Mouse (Mus musculus): ENCODE data around the gene Dnmt1. TPM values are rescaled to one million over a fixed set of nuclear protein-coding genes. Genes with fewer than 3 reads are reported as not detected.

Gene Dnmt1
- total RNA-seq, 1 experiment from 2014 or later, result 44.6 TPM

GRCm38 (mm10) chr9:20979181-20979580, 19.5 kb upstream of the Dnmt1 start:
- no peak for ATAC-seq (replicated peaks; ENCODE audit: insufficient number of reproducible peaks, low FRiP score, low TSS enrichment, poor library complexity, severe bottlenecking)

GRCm38 (mm10) chr9:20978409-20979095, 18.9 kb upstream of the Dnmt1 start:
- no peak for ATAC-seq (replicated peaks; ENCODE audit: insufficient number of reproducible peaks, low FRiP score, low TSS enrichment, poor library complexity, severe bottlenecking)

- no peak for ATAC-seq (replicated peaks; ENCODE audit: insufficient number of reproducible peaks, low FRiP score, low TSS enrichment, poor library complexity, severe bottlenecking)
Measured at GRCm38 (mm10) chr9:20976961-20977689, 17.4 kb upstream of the Dnmt1 start.

GRCm38 (mm10) chr9:20976216-20976960, 16.7 kb upstream of the Dnmt1 start, which contains the start of gene S1pr2:
S1pr2 (minus strand) TSS chr9:20976781.
- ATAC-seq (replicated peaks; ENCODE audit: insufficient number of reproducible peaks, low FRiP score, low TSS enrichment, poor library complexity, severe bottlenecking), result peak; percentile 81

GRCm38 (mm10) chr9:20975431-20976215, 15.9 kb upstream of the Dnmt1 start:
- ATAC-seq (replicated peaks; ENCODE audit: insufficient number of reproducible peaks, low FRiP score, low TSS enrichment, poor library complexity, severe bottlenecking), result no peak

- ATAC-seq (replicated peaks; ENCODE audit: insufficient number of reproducible peaks, low FRiP score, low TSS enrichment, poor library complexity, severe bottlenecking), result 0 out of 2 replicates have a peak, but pooled peaks have one; percentile 10
Measured at GRCm38 (mm10) chr9:20973682-20974075, 14.0 kb upstream of the Dnmt1 start.

GRCm38 (mm10) chr9:20973001-20973681, 13.5 kb upstream of the Dnmt1 start:
- no peak for ATAC-seq (replicated peaks; ENCODE audit: insufficient number of reproducible peaks, low FRiP score, low TSS enrichment, poor library complexity, severe bottlenecking)

GRCm38 (mm10) chr9:20972141-20972992, 12.7 kb upstream of the Dnmt1 start:
- ATAC-seq (replicated peaks; ENCODE audit: insufficient number of reproducible peaks, low FRiP score, low TSS enrichment, poor library complexity, severe bottlenecking), result no peak

- ATAC-seq (replicated peaks; ENCODE audit: insufficient number of reproducible peaks, low FRiP score, low TSS enrichment, poor library complexity, severe bottlenecking), result no peak
Measured at GRCm38 (mm10) chr9:20971751-20972140, 12.1 kb upstream of the Dnmt1 start.

GRCm38 (mm10) chr9:20966747-20967146, 7.1 kb upstream of the Dnmt1 start:
- ATAC-seq (replicated peaks; ENCODE audit: insufficient number of reproducible peaks, low FRiP score, low TSS enrichment, poor library complexity, severe bottlenecking), result no peak

- ATAC-seq (replicated peaks; ENCODE audit: insufficient number of reproducible peaks, low FRiP score, low TSS enrichment, poor library complexity, severe bottlenecking), result no peak
Measured at GRCm38 (mm10) chr9:20966008-20966407, 6.3 kb upstream of the Dnmt1 start.

GRCm38 (mm10) chr9:20965606-20966005, 5.9 kb upstream of the Dnmt1 start:
- no peak for ATAC-seq (replicated peaks; ENCODE audit: insufficient number of reproducible peaks, low FRiP score, low TSS enrichment, poor library complexity, severe bottlenecking)

GRCm38 (mm10) chr9:20961557-20961956, 1.9 kb upstream of the Dnmt1 start:
- ATAC-seq (replicated peaks; ENCODE audit: insufficient number of reproducible peaks, low FRiP score, low TSS enrichment, poor library complexity, severe bottlenecking), result peak; percentile 58; the same call in 1 of the 2 replicates

- ATAC-seq (replicated peaks; ENCODE audit: insufficient number of reproducible peaks, low FRiP score, low TSS enrichment, poor library complexity, severe bottlenecking), result no peak
Measured at GRCm38 (mm10) chr9:20956989-20957388, 2.7 kb downstream of the Dnmt1 start.

- peak; percentile 99 for ATAC-seq (replicated peaks; ENCODE audit: insufficient number of reproducible peaks, low FRiP score, low TSS enrichment, poor library complexity, severe bottlenecking)
Measured at GRCm38 (mm10) chr9:20952520-20953227, 7.0 kb downstream of the Dnmt1 start.

- ATAC-seq (replicated peaks; ENCODE audit: insufficient number of reproducible peaks, low FRiP score, low TSS enrichment, poor library complexity, severe bottlenecking), result no peak
Measured at GRCm38 (mm10) chr9:20951966-20952519, 7.6 kb downstream of the Dnmt1 start.
